Mouse (Mus musculus): ENCODE data around the gene Syvn1.

DNA sequence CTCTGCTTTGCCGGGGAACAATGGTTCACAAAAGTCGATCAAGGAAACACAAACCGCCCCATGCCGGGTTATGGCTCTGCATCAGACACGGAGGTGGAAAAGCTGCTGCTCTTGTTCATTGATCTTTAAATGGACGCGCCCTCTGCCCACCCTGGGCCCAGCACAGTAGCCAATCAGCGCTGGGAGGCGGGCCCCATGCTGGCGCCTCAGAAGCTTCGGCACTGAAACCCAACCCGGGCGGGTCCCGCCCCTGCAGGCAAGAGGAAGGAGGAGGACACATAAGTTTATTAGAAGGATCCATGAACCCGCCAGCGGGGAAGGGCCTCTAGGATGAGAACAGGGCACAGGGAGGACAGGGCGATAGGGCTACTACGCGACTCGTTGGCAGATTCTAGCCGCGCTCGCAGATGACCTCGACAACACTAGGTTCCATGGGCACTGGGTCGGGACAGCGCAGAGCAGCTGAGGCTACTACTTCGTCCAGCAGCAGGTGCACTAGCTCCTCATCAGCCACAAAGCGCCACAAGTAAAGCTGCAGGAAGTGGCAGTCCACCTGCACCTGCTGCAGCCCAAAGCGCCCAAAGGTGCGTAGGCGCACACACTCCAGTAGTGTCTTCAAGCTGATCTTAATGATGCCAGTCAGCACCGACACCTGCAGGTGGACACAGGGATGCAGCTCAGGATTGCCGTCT, 21.5 kb downstream of the Syvn1 start, which contains the start of gene Tm7sf2:
- TF ChIP-seq CTCF (IDR thresholded peaks at IDR 0.05; ENCODE audit: insufficient read depth, low read depth, low read length) (no peak), POLR2A (IDR thresholded peaks at IDR 0.05; ENCODE audit: insufficient read depth, low read depth, low read length) (0 out of 2 replicates have a peak, but pooled peaks have one; percentile 38)

All from olfactory bulb, adult 2 months (tissue).